Mouse (Mus musculus) liver, postnatal 0 days (tissue): Measurements from ENCODE around the gene Hprt.

Experiments
- CTCF ChIP-seq: sonication (generic); IDR thresholded peaks from 2 replicates; pipeline ENCODE4 v1.5.1; 2016; ENCODE audit warnings: antibody characterized with exemption, low read depth
- EP300 ChIP-seq: IDR thresholded peaks from 2 replicates; pipeline ENCODE4 v1.6.1; 2016; ENCODE audit warnings: antibody characterized with exemption, low read depth, mild to moderate bottlenecking

GRCm38 (mm10) chrX:52987905-52988783 is at the start of gene Hprt:
- TF ChIP-seq CTCF (no peak), EP300 (no peak)
